Comparison of ENCODE assay signal across 14 mouse cellular contexts in genomic region chr8:66910684-66911083, GRCm38 (mm10). TPM values are rescaled to one million over a fixed set of nuclear protein-coding genes. Genes with fewer than 3 reads are reported as not detected.
DNase-seq lines count a peak whose midpoint lies in the region; ATAC-seq lines count a peak whose summit lies in the region.
"Had no signal": no experiment of that assay in that cellular context is flagged by ENCODE, and none has a peak within 500 bp of the region (broad histone marks: within the 10 kb centered on the region; RNA-seq: fewer than 3 reads in every experiment).

No protein-coding gene starts in this region.

- 14% methylated on average over 6 of the region's 6 CpGs for WGBS in heart, embryonic 14.5 days
- WGBS in forebrain, embryonic 16.5 days, result 6% methylated on average over 6 of the region's 6 CpGs
- 13% methylated on average over 6 of the region's 6 CpGs for WGBS in midbrain, embryonic 15.5 days

- H3K27me3 ChIP-seq in heart, embryonic 14.5 days (ENCODE audit: control insufficient read depth, insufficient read depth, low read length), result no peaks in the 10 kb centered on the region
- H3K27me3 ChIP-seq in forebrain, embryonic 16.5 days (replicated peaks; ENCODE audit: control insufficient read depth, insufficient read depth, low read length), result no peaks in the 10 kb centered on the region
- no peaks in the 10 kb centered on the region for H3K27me3 ChIP-seq in midbrain, embryonic 15.5 days (replicated peaks)
- H3K27me3 ChIP-seq: liver, embryonic 15.5 days had no signal

- intact Hi-C loops in heart, postnatal 14 days (cut with DNase I), result loop anchor here (10.0 kb wide), 1 partner anchor 156 kb away; no protein-coding TSS in a partner anchor

- H3K9ac ChIP-seq in heart, embryonic 14.5 days (ENCODE audit: low read length), result 0 out of 2 replicates have a peak overlapping the region, but pooled peaks have one; percentile 34
- H3K9ac ChIP-seq in forebrain, embryonic 16.5 days (replicated peaks; ENCODE audit: low read depth, low read length), result no peak overlapping the region
- H3K9ac ChIP-seq in midbrain, embryonic 15.5 days, result no peak overlapping the region
- H3K9ac ChIP-seq: liver, embryonic 15.5 days had no signal

- ATAC-seq in heart, embryonic 14.5 days (ENCODE audit: insufficient number of reproducible peaks, insufficient read depth, low FRiP score, low read depth), result no peak; the same call in 1 of the 2 replicates
- peak; percentile 83 for ATAC-seq in forebrain, embryonic 16.5 days
- peak; percentile 87 for ATAC-seq in midbrain, embryonic 15.5 days (replicated peaks)

- peak overlapping the region; percentile 59 for H3K4me2 ChIP-seq in heart, embryonic 14.5 days (ENCODE audit: low read length)
- H3K4me2 ChIP-seq in forebrain, embryonic 16.5 days (ENCODE audit: low read length), result no peak overlapping the region; the same call in 1 of the 2 replicates
- H3K4me2 ChIP-seq in midbrain, embryonic 15.5 days, result peak overlapping the region; percentile 29; the same call in 1 of the 2 replicates
- H3K4me2 ChIP-seq: liver, embryonic 15.5 days had no signal

- H3K9me3 ChIP-seq in heart, embryonic 14.5 days (ENCODE audit: control insufficient read depth, low read length), result no peaks in the 10 kb centered on the region
- no peaks in the 10 kb centered on the region for H3K9me3 ChIP-seq in forebrain, embryonic 16.5 days (ENCODE audit: control insufficient read depth, low read length)
- H3K9me3 ChIP-seq in midbrain, embryonic 15.5 days, result no peaks in the 10 kb centered on the region
- H3K9me3 ChIP-seq: liver, embryonic 15.5 days had no signal

- peaks cover 4 to 15% of the 10 kb centered on the region in 2 experiments for H3K4me1 ChIP-seq in heart, embryonic 14.5 days (ENCODE audit: control insufficient read depth in 2 of 2, insufficient read depth in 2 of 2, low read length in 2 of 2)
- H3K4me1 ChIP-seq in forebrain, embryonic 16.5 days (replicated peaks; ENCODE audit: control insufficient read depth, insufficient read depth, low read length), result 0 out of 2 replicates have a peak, but pooled peaks cover 2% of the 10 kb centered on the region
- peaks cover 6% of the 10 kb centered on the region for H3K4me1 ChIP-seq in midbrain, embryonic 15.5 days
- H3K4me1 ChIP-seq: liver, embryonic 15.5 days had no signal

- no peaks in the 10 kb centered on the region for H3K36me3 ChIP-seq in heart, embryonic 14.5 days (ENCODE audit: control insufficient read depth, insufficient read depth, low read length)
- no peaks in the 10 kb centered on the region for H3K36me3 ChIP-seq in forebrain, embryonic 16.5 days (ENCODE audit: control insufficient read depth, insufficient read depth)
- no peaks in the 10 kb centered on the region for H3K36me3 ChIP-seq in midbrain, embryonic 15.5 days (replicated peaks)
- H3K36me3 ChIP-seq: liver, embryonic 15.5 days had no signal

- H3K27ac ChIP-seq in heart, embryonic 14.5 days (replicated peaks in 1 of 2; ENCODE audit: control insufficient read depth in 1 of 2, insufficient read depth in 1 of 2, low read depth in 2 of 2, low read length in 2 of 2), result peak overlapping the region; percentile 44 to 55
- H3K27ac ChIP-seq in forebrain, embryonic 16.5 days (ENCODE audit: low read length), result peak overlapping the region; percentile 45; the same call in 1 of the 2 replicates
- 0 out of 2 replicates have a peak overlapping the region, but pooled peaks have one; percentile 34 for H3K27ac ChIP-seq in midbrain, embryonic 15.5 days
- H3K27ac ChIP-seq: liver, embryonic 15.5 days had no signal

- peak overlapping the region in 1 of 2 experiments; percentile 23; a peak in 1 of 4 replicates for H3K4me3 ChIP-seq in heart, embryonic 14.5 days (ENCODE audit: control insufficient read depth in 1 of 2, insufficient read depth in 1 of 2, low read depth in 1 of 2, low read length in 2 of 2)
- no peak overlapping the region for H3K4me3 ChIP-seq in forebrain, embryonic 16.5 days (replicated peaks; ENCODE audit: low read length)
- H3K4me3 ChIP-seq in midbrain, embryonic 15.5 days, result no peak overlapping the region
- H3K4me3 ChIP-seq: erythroblast, embryonic 14.5 days; liver, embryonic 15.5 days had no signal

- no peak for DNase-seq in heart, postnatal 14 days
- peak; percentile 61 for DNase-seq in brain, adult 2 months (ENCODE audit: low read depth, low spot score)
- no peak for DNase-seq in kidney, postnatal 14 days
- DNase-seq in gastrocnemius, adult 18-20 months (ENCODE audit: low spot score), result no peak
- DNase-seq: adrenal gland, adult 8-10 months; gastrocnemius, postnatal 10 days; kidney, postnatal 4 days; lung, postnatal 36 days; thymus, postnatal 25 days had no signal

RNA-seq across cellular contexts. Expression of gene Naf1, which starts 50.7 kb away (rescaled TPM):
- 3.0 and 3.2 TPM in 2 replicates for polyA plus RNA-seq in heart, embryonic 14.5 days (2014; fragmentation: Nextera tagmentation; extraction: Ambion mirVana)
- 1 to 10 TPM; 5.5 to 5.9 TPM for total RNA-seq in heart, postnatal 14 days (2021)
- 2.0 and 2.2 TPM in 2 replicates for polyA plus RNA-seq in forebrain, embryonic 16.5 days (2015; fragmentation: Nextera tagmentation; extraction: Ambion mirVana)
- polyA plus RNA-seq in midbrain, embryonic 15.5 days (2015; fragmentation: Nextera tagmentation; extraction: Ambion mirVana), result 1.7 and 2.1 TPM in 2 replicates
- 1 to 10 TPM; 4.5 to 4.9 TPM for total RNA-seq in gastrocnemius, adult 18-20 months (2021)
